Mouse (Mus musculus) thymus, postnatal 25 days (tissue): ENCODE results near the gene Fam193b.
A peak's percentile ranks its signal among the peaks of the same experiment; 100 is the strongest.
"Not testable (repeated sequence)": the region's sequence is repeated elsewhere in the genome, so short reads cannot be mapped to it uniquely, and the experiment has no call there.

Source experiments
- DNase-seq: peaks from one replicate; pipeline ENCODE4 v3.0.0; 2022

Fam193b gene

DNA sequence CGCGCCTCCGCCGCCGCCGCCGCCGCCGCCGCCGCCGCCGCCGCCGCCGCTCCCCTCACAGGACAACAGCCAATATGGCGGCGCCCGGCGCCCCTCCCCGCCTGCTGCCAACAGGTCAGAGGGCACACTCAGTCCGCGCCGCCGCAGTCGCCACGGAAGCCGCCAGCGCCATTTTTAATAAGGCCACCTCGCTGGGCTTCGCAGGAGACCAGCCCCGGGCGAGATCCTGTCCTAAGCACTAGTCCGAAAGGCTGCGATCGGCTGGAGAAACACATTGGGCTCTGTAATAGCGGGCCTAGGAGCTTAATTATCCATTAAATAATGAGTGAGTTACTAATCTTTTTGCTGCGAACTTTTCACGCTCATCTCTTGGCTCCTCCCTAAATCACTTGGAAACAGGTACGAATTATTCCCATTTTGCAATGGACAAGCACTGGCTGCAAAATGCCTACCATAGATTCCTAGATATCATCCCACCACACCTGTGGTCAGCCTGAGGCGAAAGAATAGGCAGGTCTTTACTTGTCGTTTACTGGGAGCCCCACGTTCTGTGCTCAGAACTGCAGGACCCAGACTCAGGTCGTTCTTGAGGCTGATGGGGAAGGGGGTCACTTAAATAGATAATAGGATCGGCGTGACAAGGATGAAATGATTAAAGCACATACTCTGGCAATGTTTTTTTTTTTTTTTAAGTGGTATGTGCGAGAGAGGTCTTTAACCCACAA is at the start of gene Fam193b:
TSS of gene Fam193b (minus strand) at position 94 of the 725 bp plus-strand sequence.
- DNase-seq, result peak; percentile 94

DNA sequence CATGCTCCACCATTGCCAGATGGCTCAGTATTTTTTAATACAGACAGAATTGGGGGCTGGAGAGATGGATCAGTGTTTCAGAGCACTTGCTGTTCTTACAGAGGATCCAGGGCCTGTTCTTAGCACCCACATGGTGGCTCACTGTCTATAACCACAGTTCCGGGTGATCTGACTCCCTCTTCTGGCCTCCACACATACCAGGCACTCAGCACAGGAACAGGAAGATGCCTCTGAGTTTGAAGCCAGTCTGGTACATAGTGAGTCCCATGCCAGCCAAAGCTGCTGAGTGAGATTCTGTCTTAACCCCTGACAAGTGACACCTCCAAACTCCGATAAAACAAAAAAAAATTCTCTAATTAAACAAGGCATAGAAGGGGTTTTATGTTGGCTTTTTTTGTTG is 49.4 kb upstream of the Fam193b start:
- DNase-seq, result no peak

GRCm38 (mm10) chr13:55619328-55619727 is 48.4 kb upstream of the Fam193b start:
- DNase-seq, result no peak

- no peak for DNase-seq
Observed at GRCm38 (mm10) chr13:55613471-55613870, 42.6 kb upstream of the Fam193b start.

DNA sequence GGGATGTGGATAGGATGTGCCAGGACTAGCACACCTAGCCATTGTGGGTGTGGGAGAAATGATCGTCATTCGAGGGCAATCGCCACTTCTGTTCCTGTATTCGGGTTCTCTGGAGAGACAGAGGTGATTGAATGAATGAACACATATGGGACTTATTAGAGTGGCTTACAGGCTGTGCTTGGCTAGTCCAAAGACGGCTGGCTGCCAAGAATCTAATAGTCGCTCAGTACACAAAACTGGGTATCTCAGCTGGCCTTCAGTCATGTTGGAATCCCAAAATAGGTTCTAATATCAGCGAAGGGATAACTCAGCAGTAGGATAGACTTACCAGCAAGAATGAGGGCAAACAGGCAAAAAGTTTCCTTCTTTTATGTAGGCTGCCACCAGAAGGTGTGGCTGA is 41.1 kb upstream of the Fam193b start:
- DNase-seq, result no peak

- DNase-seq, result no peak
Observed at GRCm38 (mm10) chr13:55607624-55608006, 36.7 kb upstream of the Fam193b start.

DNA sequence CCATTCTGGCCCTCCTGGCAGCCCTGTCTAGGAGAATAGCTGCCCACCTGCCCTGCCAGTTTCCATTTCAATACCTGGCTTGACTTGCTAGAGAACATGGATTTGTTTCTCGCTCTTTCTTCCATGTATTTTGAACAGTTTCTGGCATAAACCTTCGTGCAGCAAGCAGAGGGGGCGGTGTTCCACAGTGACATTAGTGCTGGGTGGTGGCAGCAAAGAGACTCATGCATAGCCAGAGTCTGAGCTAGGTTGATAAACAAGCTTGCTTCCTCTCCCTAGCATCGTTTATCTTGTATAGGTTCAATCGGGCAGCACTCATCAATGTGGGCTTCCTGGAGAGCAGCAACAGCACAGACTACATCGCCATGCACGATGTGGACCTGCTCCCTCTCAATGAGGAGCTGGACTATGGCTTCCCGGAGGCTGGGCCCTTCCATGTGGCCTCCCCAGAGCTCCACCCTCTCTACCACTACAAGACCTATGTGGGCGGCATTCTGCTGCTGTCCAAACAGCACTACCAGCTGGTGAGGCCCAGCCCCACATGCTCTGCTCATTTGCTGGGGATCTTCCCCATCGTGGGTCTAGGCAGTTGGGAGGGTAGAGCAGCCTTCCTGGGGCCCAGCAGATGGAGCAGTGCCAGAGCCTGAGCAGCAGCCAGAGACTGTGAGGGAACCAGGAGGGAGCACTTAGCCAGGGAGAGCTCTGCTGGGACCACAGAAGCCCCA is 36.1 kb upstream of the Fam193b start:
- DNase-seq, result no peak

GRCm38 (mm10) chr13:55604606-55605005 is 33.7 kb upstream of the Fam193b start:
- DNase-seq, result no peak

- DNase-seq, result peak; percentile 87
Observed at GRCm38 (mm10) chr13:55601611-55602010, 30.7 kb upstream of the Fam193b start.

DNA sequence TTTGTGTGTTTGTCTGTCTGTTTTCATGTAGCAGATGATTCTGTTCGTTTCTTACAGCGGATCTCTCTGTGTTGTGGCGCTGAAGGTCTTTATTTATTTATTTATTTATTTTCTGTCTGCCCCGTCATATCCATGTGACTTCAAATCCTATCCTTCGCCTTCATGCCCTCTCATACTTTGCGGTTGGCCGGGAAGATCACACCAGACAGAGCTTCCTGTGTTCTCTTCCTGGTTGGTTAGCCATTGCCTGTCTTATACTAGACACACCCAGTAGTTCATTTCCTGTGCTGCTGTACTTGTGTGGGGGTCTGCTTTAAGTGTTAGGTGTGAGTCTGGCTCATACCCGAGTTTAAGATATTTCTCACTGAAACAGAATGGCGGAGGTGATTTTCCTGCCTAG is 29.7 kb upstream of the Fam193b start:
- peak; percentile 41 for DNase-seq

DNA sequence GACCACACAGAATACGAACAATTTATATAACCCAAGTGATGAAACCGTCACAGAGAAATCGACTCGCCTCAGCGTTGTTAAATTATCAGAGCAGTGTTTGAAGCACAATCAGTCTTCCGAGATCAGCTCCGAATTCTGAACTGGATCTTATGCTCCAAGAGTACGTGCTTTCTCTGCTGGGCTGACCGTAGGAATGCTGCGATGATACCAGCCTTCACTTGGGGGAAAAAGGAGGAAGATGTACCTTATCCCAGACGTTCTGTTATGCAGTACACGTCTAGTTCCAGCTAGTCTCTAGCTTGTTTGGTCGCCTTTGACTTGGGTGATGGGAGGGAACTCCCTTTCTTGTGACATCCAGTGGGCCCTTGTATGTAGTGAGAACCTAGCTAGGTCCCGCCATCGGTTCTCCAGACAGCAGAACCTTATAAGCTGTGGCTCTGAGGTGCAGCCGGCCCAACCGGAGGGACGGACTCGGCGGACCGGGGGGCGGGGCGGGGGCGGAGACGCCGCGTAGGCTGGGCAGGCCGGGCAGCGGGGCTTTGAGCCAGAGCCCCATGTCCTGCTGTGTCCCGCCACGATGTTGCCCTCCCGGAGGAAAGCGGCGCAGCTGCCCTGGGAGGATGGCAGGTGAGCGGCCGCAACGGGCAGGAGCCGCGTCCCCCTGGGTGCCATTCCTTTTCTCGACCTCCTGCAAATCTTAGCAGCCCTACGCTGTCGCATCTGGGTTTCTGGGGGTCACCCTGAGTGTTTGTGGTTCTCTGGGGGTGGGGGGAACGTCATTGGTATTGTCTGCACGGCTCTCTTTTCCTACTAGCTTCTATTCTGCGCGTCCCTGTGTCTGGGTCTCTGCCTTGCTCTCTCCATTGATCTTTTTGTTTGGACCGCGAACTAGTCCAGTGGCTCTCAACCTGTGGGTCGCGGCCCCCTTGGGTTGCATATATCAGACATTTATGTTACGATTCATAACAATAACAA is 28.9 kb upstream of the Fam193b start, which contains the start of gene B4galt7:
TSS of gene B4galt7 (plus strand) at position 331 of the 975 bp plus-strand sequence.
- peak; percentile 80 for DNase-seq

GRCm38 (mm10) chr13:55596802-55597201 is 25.9 kb upstream of the Fam193b start:
- DNase-seq, result no peak

DNA sequence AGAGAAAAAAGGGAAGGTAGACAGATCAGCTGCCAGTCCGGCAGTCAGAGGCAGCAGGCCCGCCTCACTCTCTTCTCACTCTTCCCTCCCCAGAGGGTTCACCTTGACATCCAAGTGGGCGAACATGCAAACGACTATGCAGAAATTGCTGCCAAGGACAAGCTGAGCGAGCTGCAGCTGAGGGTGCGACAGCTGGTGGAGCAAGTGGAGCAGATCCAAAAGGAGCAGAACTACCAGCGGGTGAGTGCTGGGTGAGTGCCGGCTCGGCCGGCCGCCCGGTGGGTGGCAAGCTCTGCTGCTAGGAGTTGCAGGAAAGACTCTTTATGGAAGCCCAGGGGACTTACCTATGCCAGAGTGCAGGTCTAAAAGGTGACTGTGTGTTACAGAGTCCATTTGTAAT is 24.5 kb upstream of the Fam193b start:
- DNase-seq, result no peak

DNA sequence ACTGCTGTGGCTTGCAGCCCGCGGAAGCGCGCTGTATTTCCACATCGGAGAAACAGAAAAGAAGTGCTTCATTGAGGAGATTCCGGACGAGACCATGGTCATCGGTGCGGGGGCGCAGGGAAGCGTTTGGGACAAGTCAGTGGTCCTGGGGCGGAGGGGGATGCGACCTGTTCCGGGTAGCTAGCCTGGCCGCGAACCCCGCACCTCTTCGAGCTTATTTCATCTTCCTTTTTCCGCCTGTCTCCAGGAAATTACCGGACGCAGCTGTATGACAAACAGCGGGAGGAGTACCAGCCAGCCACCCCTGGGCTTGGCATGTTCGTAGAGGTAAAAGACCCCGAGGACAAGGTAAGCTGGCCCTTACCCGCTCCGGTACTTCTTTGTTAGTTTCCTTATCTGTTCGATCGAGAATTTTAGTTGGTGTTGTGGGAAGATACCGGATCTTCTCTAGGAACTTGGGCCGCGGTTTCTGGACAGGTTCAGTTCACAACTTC is 22.4 kb upstream of the Fam193b start:
- no peak for DNase-seq

- peak; percentile 98 for DNase-seq
Observed at GRCm38 (mm10) chr13:55592512-55593253, 21.8 kb upstream of the Fam193b start.

GRCm38 (mm10) chr13:55591961-55592490 is 21.1 kb upstream of the Fam193b start:
- DNase-seq, result no peak

DNA sequence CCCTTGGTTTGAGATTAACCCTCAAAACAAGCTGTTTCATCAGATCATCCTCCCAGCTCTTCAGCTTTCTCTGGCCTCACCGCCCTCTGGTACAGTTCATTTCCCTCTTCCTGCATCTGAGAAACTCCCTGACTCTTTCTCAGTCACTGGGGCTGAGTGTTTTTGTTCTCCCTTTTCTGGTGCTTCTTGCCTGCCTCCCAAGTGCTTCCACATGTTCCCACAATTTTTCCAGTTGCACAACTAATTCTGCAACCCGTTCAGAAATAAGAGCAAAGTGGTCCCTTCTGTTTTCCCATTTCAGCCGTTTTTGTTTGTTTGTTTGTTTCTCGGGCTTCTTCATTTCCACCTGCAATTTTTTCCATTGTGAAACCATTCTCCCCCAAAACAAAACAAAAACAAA is 7.2 kb upstream of the Fam193b start:
- DNase-seq, result no peak

DNA sequence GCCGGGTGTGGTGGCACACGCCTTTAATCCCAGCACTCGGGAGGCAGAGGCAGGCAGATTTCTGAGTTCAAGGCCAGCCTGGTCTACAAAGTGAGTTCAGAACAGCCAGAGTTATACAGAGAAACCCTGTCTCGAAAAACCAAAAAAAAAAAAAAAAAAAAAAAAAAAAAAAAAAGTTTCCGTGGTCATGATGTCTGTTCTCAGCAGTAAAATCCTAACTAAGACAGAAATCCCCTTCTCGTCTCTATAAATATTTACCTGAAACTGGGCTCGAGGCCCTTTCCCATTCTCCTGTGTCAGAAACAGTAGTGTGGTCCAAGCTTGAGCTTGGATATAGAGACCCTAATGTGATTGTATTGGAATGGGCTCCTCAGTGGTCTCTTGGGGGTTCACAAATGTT is 6.0 kb upstream of the Fam193b start:
- not testable (repeated sequence) for DNase-seq

DNA sequence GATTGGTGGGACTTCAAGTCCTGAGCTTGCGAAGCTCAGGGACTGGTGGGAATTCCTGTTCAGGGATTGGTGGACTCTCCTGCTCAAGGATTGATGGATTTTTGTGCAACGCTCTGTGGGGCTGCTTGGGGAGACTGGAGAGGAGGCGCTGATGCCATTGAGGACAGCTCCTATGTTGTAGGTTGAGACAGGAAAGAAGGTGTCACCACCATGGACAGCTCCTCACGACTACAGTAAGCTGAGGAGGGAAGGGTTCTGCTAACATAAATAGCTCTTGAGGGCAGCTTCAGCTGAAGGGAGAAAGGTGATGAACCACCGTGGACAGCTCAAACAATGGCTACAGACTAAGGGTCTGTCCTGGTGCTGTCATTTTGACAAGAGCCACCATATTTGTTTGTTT is 5.0 kb upstream of the Fam193b start:
- DNase-seq, result no peak

GRCm38 (mm10) chr13:55574321-55574720 is 3.4 kb upstream of the Fam193b start:
- no peak for DNase-seq

DNA sequence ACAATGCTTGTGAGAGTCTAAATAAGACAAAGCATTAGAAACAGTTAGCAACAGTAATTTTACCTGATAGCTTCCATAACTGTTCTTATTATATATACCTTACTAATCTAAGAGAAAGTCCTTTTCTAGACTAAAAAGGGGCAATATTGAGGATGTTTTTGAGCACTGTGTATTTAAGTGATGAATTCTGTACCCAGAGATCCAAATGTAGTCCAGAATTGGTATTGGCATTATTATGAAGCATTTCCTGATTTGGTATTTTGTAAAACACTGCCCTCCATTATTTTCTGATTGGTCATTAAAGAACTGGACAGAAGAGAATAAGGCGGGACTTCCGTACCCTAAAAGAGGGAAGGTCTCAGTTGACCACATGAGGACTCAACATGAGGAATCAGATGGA is 2.5 kb upstream of the Fam193b start, which contains the start of gene Tmed9:
TSS of gene Tmed9 (plus strand) at position 301 of the 400 bp plus-strand sequence.
- no peak for DNase-seq

DNA sequence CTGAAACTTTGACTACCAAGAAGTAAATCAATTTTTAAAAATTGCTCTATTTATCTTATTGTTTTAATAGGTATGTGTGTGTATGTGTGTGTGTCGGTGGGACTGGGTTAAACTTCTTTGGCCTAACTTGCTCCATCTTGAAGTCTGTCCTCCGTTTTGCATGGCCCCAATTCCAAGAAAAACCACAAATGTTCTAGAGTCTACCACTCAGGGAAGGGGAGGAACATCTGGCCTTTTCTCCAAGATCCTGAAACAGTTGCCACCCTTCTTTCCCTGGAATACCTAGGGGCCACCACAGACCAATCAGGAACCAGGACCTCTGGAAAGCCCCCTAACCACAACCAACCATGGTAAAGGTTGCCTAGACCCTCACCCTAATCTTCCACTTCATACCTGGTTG is 1.1 kb upstream of the Fam193b start:
- no peak for DNase-seq
